Mouse (Mus musculus): ENCODE data around the gene Hes1.
A peak's percentile ranks its signal among the peaks of the same experiment; 100 is the strongest.

The Hes1 gene

GRCm38 (mm10) chr16:30110466-30110865, 46.3 kb downstream of the Hes1 start:
- no peaks in the 10 kb centered on the region for H3K36me3 ChIP-seq (ENCODE audit: insufficient read depth, low read length)
- peaks cover 43% of the 10 kb centered on the region for H3K9me3 ChIP-seq (ENCODE audit: low read length)
- TF ChIP-seq CTCF (conservative IDR thresholded peaks at IDR 0.05; ENCODE audit: low read length) (no peak), NANOG (IDR thresholded peaks at IDR 0.05; ENCODE audit: borderline replicate concordance, low read length) (no peak), POU5F1 (IDR thresholded peaks at IDR 0.05; ENCODE audit: borderline replicate concordance, low read length) (no peak)
- no peaks in the 10 kb centered on the region for H3K27me3 ChIP-seq (ENCODE audit: insufficient read depth, low read length)
- H3K4me3 ChIP-seq (replicated peaks; ENCODE audit: low read length), result no peak overlapping the region
- peaks cover 21% of the 10 kb centered on the region for H3K4me1 ChIP-seq (replicated peaks; ENCODE audit: low read depth, low read length)

GRCm38 (mm10) chr16:30111069-30111468, 46.9 kb downstream of the Hes1 start:
- no peaks in the 10 kb centered on the region for H3K27me3 ChIP-seq (ENCODE audit: insufficient read depth, low read length)
- peaks cover 25% of the 10 kb centered on the region for H3K4me1 ChIP-seq (replicated peaks; ENCODE audit: low read depth, low read length)
- peaks cover 42% of the 10 kb centered on the region for H3K9me3 ChIP-seq (ENCODE audit: low read length)
- TF ChIP-seq POU5F1 (IDR thresholded peaks at IDR 0.05; ENCODE audit: borderline replicate concordance, low read length) (no peak), CTCF (conservative IDR thresholded peaks at IDR 0.05; ENCODE audit: low read length) (no peak), NANOG (IDR thresholded peaks at IDR 0.05; ENCODE audit: borderline replicate concordance, low read length) (no peak)
- H3K4me3 ChIP-seq (replicated peaks; ENCODE audit: low read length), result no peak overlapping the region
- no peaks in the 10 kb centered on the region for H3K36me3 ChIP-seq (ENCODE audit: insufficient read depth, low read length)

GRCm38 (mm10) chr16:30111566-30111965, 47.4 kb downstream of the Hes1 start:
- Histone ChIP-seq H3K4me1 (replicated peaks; ENCODE audit: low read depth, low read length) (peaks cover 29% of the 10 kb centered on the region), H3K27me3 (ENCODE audit: insufficient read depth, low read length) (no peaks in the 10 kb centered on the region), H3K4me3 (replicated peaks; ENCODE audit: low read length) (no peak overlapping the region), H3K9me3 (ENCODE audit: low read length) (peaks cover 42% of the 10 kb centered on the region), H3K36me3 (ENCODE audit: insufficient read depth, low read length) (no peaks in the 10 kb centered on the region)
- TF ChIP-seq NANOG (IDR thresholded peaks at IDR 0.05; ENCODE audit: borderline replicate concordance, low read length) (no peak), CTCF (conservative IDR thresholded peaks at IDR 0.05; ENCODE audit: low read length) (no peak), POU5F1 (IDR thresholded peaks at IDR 0.05; ENCODE audit: borderline replicate concordance, low read length) (no peak)

GRCm38 (mm10) chr16:30113170-30113569, 49.0 kb downstream of the Hes1 start:
- H3K4me3 ChIP-seq (replicated peaks; ENCODE audit: low read length), result no peak overlapping the region
- no peak for TF ChIP-seq POU5F1 (IDR thresholded peaks at IDR 0.05; ENCODE audit: borderline replicate concordance, low read length)
- 0 out of 2 replicates have a peak, but pooled peaks have one; percentile 2 for TF ChIP-seq NANOG (IDR thresholded peaks at IDR 0.05; ENCODE audit: borderline replicate concordance, low read length)
- TF ChIP-seq CTCF (conservative IDR thresholded peaks at IDR 0.05; ENCODE audit: low read length), result no peak
- H3K36me3 ChIP-seq (ENCODE audit: insufficient read depth, low read length), result no peaks in the 10 kb centered on the region

GRCm38 (mm10) chr16:30113800-30114199, 49.6 kb downstream of the Hes1 start:
- Histone ChIP-seq H3K36me3 (ENCODE audit: insufficient read depth, low read length) (no peaks in the 10 kb centered on the region), H3K4me3 (replicated peaks; ENCODE audit: low read length) (no peak overlapping the region), H3K4me1 (replicated peaks; ENCODE audit: low read depth, low read length) (peaks cover 29% of the 10 kb centered on the region), H3K9me3 (ENCODE audit: low read length) (peaks cover 27% of the 10 kb centered on the region), H3K27me3 (ENCODE audit: insufficient read depth, low read length) (peaks cover 4% of the 10 kb centered on the region; the same call in 1 of the 2 replicates)
- TF ChIP-seq CTCF (conservative IDR thresholded peaks at IDR 0.05; ENCODE audit: low read length) (no peak), NANOG (IDR thresholded peaks at IDR 0.05; ENCODE audit: borderline replicate concordance, low read length) (no peak), POU5F1 (IDR thresholded peaks at IDR 0.05; ENCODE audit: borderline replicate concordance, low read length) (no peak)

More at GRCm38 (mm10) chr16:30113170-30113569, 49.0 kb downstream of the Hes1 start:
- Histone ChIP-seq H3K27me3 (ENCODE audit: insufficient read depth, low read length) (no peaks in the 10 kb centered on the region), H3K4me1 (replicated peaks; ENCODE audit: low read depth, low read length) (peaks cover 29% of the 10 kb centered on the region), H3K9me3 (ENCODE audit: low read length) (peaks cover 34% of the 10 kb centered on the region)

- H3K27me3 ChIP-seq (ENCODE audit: insufficient read depth, low read length), result peaks cover 9% of the 10 kb centered on the region
- H3K36me3 ChIP-seq (ENCODE audit: insufficient read depth, low read length), result no peaks in the 10 kb centered on the region
- H3K9me3 ChIP-seq (ENCODE audit: low read length), result peaks cover 21% of the 10 kb centered on the region
- H3K4me1 ChIP-seq (replicated peaks; ENCODE audit: low read depth, low read length), result peaks cover 31% of the 10 kb centered on the region
- H3K4me3 ChIP-seq (replicated peaks; ENCODE audit: low read length), result no peak overlapping the region
- no peak for TF ChIP-seq POU5F1 (IDR thresholded peaks at IDR 0.05; ENCODE audit: borderline replicate concordance, low read length)
- TF ChIP-seq CTCF (conservative IDR thresholded peaks at IDR 0.05; ENCODE audit: low read length), result no peak
- TF ChIP-seq NANOG (IDR thresholded peaks at IDR 0.05; ENCODE audit: borderline replicate concordance, low read length), result no peak
These were observed 50.3 kb downstream of the Hes1 start for GRCm38 (mm10) chr16:30114451-30114850.
